Mouse (Mus musculus) ovary, adult 18-20 months (tissue): ENCODE measurements around the gene Plp1.

Source experiments
- DNase-seq: peaks from one replicate; pipeline ENCODE4 v3.0.0; 2022; ENCODE audit warnings: low spot score, mixed read lengths

Gene Plp1

DNA sequence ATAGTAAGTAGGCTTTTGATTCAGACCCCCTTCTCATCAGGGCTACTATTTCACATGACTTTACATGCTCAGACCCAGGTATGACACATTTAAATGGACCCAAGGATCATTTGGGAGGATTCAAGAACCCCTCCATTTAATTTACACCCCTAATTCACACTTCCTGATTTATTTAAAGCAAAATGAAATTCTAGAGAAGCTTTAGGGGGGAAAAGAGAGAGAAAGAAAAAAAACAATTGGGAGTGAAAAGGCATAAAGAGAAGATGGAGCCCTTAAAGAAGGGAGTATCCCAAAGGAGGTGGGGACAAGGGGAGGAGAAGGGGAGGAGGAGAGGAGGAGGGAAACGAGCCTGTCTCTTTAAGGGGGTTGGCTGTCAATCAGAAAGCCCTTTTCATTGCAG, at the start of gene Plp1:
TSS of gene Plp1 (plus strand) at position 301 of the 400 bp plus-strand sequence.
- DNase-seq = no peak

GRCm38 (mm10) chrX:136773035-136773434, 49.4 kb upstream of the Plp1 start:
- no peak for DNase-seq

GRCm38 (mm10) chrX:136778046-136778445, 44.4 kb upstream of the Plp1 start:
- no peak for DNase-seq

DNA sequence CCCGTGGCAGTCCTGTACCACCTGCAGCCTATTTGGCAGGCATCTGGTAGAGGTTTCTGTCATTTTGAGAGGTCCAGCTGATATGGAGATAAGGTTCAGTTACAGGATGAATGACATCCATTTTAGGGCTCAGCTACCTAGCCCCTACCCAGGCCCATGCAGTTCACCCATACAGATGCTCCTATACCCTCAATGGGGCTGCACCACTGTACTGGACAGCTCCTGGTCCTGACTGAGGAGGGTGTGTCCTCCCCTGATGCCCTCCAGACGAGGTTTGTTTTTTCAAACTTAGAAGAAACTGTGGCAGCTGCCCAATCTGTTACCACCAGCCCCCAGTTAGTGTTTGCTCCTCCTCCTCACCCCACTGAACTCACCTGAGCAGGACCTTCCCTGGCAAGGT, 43.2 kb upstream of the Plp1 start:
- no peak for DNase-seq

GRCm38 (mm10) chrX:136780041-136780440, 42.4 kb upstream of the Plp1 start, which contains the start of gene Glra4:
Glra4 (minus strand) TSS chrX:136780141.
- no peak for DNase-seq

DNA sequence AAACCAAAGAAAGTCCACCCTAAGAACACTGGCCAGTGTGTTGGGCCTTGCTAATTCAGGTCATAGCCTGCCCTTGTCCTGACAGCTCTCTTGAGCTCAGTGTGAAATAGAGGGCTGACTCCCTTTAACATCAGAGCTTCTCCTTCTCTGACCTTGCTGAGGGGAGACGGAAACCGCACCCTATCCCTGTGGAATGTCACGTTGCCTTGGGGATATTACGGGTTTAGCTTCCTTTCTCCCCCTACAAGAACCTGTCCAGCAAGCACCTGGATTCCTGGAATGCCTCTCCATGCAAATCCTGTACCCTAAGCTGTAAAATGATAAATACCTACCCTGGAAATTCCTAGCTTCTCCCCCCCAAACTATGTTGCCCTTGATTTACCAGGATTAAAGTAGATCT, 33.0 kb upstream of the Plp1 start:
- no peak for DNase-seq

DNA sequence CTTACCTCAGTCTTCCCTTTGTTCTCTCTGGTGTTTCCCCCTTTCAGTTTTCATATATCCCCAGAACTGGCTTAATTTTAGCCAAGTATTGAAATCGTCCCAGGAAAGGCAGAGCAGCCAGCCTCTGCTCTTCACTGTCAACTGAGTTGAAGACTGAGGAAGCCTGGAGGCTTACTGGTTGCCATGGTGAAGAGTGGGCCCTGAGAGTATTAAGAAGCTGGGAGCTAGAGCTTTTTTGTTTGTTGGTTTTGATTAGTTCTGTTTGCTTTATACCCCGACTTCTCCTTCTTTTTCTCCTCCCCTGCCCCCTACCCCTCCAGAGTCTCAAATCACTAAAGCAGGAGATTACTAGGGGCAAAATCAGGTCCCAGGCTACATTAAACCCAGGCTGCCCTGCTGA, 25.2 kb upstream of the Plp1 start:
- no peak for DNase-seq

DNA sequence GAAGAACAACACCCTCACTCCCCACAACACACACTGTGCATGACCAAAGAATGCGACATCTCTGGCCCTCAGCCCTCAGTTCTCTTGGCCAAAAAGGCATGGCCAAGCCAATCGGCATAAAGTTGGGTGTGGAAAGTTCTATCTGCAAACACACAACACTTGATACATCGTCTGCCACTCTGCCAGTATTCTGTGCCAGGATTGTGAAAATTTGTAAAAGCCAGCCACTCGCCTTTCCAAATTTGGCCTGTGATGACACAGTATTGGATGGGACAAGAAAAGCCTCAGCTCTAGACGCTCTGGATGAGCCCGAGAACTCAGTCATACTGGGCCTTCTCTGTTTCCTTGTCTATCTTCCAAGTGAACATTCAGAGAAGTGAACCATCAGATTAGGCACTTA, 2.7 kb upstream of the Plp1 start:
- DNase-seq = no peak

GRCm38 (mm10) chrX:136820250-136820649, 2.2 kb upstream of the Plp1 start:
- peak; percentile 49 for DNase-seq

DNA sequence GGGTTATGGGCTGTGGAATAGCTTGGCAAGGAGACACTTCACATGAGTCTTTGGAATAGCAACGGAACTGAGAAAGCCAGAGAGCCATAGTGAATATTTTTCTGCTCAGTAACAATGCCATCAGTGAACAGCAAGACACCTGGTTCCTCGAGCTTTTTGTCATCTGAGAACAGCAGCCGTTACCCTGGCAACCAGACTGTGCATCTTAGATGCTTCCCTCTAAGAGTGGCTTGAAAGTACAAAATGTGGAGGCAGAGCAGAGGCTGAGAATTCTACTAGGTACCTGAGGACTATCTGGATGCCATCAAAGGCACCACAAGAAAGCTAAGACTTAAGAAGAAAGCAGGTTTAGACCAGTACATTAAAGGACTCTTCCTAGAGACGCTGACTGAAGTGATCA, 2.5 kb downstream of the Plp1 start:
- DNase-seq = no peak

DNA sequence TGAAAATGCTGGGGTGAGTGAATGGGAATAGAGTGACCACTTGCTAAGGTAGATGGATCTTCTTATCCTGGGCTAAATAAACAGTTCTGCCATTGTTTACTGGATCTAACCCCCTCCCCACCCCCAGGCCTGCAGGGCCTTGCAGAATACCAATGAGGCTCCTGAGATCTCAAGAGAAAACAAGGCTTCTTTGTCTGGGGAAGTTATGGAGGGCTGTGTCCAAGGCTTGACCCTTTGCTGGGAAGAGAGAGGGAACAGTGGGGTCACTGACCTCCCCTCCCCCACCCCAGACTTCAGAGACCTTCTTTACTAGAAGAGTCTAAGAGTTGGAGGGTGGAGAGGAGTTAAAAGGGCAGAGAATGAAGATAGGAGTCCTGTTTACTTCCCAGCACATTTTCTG, 6.1 kb downstream of the Plp1 start:
- no peak for DNase-seq

DNA sequence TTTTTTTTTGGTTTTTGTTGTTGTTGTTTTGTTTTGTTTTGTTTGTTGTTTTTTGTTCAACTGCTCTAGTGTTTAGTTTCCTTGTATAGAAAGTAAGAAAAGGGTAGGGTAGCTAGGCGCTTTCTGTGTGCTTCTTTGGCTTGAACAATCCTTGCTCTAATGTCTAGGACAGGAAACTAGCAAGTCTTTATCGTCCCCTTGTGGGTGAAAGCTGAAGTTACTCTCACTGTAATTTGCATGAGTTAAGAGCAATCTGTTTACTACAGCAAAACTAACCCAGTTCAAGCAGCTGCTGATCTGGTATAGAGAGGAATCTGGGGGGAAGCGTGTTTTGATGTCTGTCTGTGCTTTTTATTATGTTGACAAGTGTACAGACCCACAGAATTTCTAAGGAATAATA, 27.8 kb downstream of the Plp1 start:
- no peak for DNase-seq

DNA sequence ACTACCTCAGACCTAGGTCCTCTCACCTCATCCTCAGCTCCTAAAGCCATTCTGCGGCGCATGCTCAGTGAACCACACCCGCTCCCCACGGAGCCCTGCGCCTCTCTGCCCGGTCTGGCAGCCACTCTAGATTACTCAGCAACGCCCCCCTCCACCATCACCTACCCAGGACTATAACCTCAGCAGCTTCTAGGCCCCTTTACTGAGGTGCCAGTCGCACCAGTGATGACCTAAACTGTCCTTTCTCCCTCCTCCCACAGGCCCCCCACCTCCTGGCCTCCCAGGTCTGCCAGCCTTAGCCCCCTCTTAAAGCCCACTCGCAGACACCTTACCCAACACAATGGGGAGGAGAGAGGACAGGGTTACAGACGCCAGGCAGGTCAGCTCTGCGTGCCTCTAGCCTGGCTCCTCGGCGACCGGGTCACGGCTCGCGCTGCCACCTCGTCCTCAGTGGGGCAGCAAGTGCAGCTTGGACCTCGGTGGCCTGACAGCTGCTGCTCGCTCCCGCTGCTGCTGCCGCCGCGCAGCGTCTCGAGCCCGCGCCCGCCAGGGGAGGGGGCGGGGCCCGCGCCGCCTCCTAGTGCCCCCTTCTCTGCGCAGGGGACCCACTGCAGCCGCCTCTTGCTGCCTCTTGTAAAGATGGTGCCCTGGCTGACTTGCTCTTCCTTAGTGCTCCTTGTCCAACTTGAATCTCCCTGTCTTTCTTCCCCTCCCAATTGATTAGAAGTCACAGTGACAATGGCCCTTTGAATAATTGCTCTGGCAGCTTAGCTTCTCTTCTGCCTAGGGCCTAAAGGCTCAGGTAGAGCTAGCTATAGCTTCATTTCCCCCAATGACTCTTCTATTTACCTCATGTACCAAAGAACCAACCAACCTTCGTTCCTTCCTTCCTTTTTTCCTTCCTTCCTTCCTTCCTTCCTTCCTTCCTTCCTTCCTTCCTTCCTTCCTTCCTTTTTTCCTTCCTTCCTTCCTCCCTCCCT, 45.9 kb downstream of the Plp1 start, which contains the start of gene Rab9b:
TSS of gene Rab9b (minus strand) at position 695 of the 980 bp plus-strand sequence.
- DNase-seq = no peak
